Mouse (Mus musculus) cortical plate, adult 2 months (tissue): ENCODE results near the gene Fam129a.

ENCODE experiments used
- CTCF ChIP-seq: fragments of 200-500 bp; IDR thresholded peaks from 2 replicates; pipeline ENCODE4 v1.5.1; 2011; ENCODE audit warnings: mild to moderate bottlenecking, control low read depth, low read length; ENCODE audit not compliant: insufficient read depth; ENCODE audit errors: extremely low read depth
- POLR2A ChIP-seq: fragments of 200-500 bp; IDR thresholded peaks from 2 replicates; pipeline ENCODE4 v1.6.1; 2011; ENCODE audit warnings: mild to moderate bottlenecking, low read length, control low read depth; ENCODE audit not compliant: insufficient read depth; ENCODE audit errors: extremely low read depth

- TF ChIP-seq POLR2A (no peak), CTCF (no peak)
Measured at GRCm38 (mm10) chr1:151616555-151617205, 45.7 kb downstream of the Fam129a start.
